Mouse (Mus musculus): ENCODE results near the gene Gga3. TPM values are rescaled to one million over a fixed set of nuclear protein-coding genes. Genes with fewer than 3 reads are reported as not detected.
A peak's percentile ranks its signal among the peaks of the same experiment; 100 is the strongest.

Gga3 gene
- total and polyA plus RNA-seq, 3 experiments, result 7.7 to 39.8 (median 18.7) TPM

DNA sequence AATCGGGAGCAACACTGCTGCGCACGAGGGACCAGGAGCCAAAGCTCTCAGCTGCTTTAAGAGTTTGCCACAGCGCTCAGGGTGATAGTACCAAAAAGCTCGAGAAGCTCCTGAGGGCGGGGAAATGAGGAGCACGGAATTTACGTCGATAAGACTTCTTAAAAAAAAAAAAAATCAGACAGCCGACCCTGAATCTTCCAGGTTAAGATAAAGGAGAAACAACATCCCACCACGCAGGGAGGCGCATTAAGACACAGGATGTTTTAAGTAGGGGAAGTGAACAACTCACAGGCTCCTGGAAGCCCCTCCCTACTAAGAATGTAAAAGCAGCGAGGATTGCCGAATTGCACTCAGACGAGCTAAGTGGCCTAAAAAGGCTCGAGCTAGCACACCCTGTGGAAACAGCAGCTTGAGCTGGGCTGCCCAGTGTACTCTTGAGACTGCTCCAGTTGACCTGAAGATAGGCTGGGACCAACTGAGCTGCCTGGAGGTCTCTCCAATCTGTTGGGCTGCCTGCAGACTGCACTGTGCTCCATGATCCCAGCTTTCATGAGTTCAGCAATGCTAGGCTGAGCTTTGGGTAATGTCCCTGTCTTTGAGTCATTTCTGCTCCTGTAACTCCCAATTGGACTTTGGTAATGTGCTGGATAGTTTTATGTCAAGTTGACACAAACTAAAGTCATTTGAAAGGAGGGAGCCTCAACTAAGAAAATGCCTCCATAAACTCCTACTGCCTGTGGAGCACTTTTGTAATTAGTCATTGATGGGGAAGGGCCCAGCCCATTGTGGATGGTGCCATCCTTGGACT, 9.5 kb upstream of the Gga3 start:
- Histone ChIP-seq H3K9me3 (replicated peaks; ENCODE audit: low read length) (no peaks in the 10 kb centered on the region), H3K4me1 (ENCODE audit: control insufficient read depth in 1 of 2, insufficient read depth in 2 of 2) (peaks cover 29 to 83% of the 10 kb centered on the region in 2 experiments), H3K9ac (ENCODE audit: insufficient read depth, low read depth) (peak overlapping the region; percentile 95; the same call in 1 of the 2 replicates), H3K4me2 (ENCODE audit: insufficient read depth, low read depth, poor library complexity, severe bottlenecking) (peak overlapping the region; percentile 69), H3K4me3 (replicated peaks in 1 of 3; ENCODE audit: low read depth in 2 of 3, low read length in 2 of 3, poor library complexity in 1 of 3) (peak overlapping the region; percentile 60 to 75 (median 74)), H3K79me2 (replicated peaks; ENCODE audit: control insufficient read depth, extremely low read depth, insufficient read depth, poor library complexity, severe bottlenecking) (peaks cover 31% of the 10 kb centered on the region), H3K27ac (ENCODE audit: insufficient read depth, low read depth) (peak overlapping the region; percentile 97), H3K27me3 (replicated peaks) (no peaks in the 10 kb centered on the region), H3K36me3 (replicated peaks in 1 of 2; ENCODE audit: control insufficient read depth in 1 of 2, insufficient read depth in 1 of 2, low read length in 1 of 2) (peaks cover 69 to 81% of the 10 kb centered on the region in 2 experiments)
- dilution Hi-C loops (cut with MboI; ENCODE audit: extremely low pct_ligation_motif_present, extremely low pct_unique_long_range_greater_than_20kb, low sequenced_read_pairs), result no loop called here
- in situ Hi-C loops (cut with MboI; ENCODE audit: low pct_ligation_motif_present, low pct_unique_long_range_greater_than_20kb, low sequenced_read_pairs), result loop anchor here (25.0 kb wide), 1 partner anchor 399 kb away; the partner anchor contains the start of gene Galk1
- peak; percentile 80 for DNase-seq (ENCODE audit: extremely low read depth)
- TF ChIP-seq SMC3 (IDR thresholded peaks at IDR 0.05; ENCODE audit: low read depth, low read length) (no peak), ZMIZ1 (IDR thresholded peaks at IDR 0.05; ENCODE audit: low read depth, low read length) (no peak; the same call in 1 of the 2 replicates), USF1 (IDR thresholded peaks at IDR 0.05; ENCODE audit: low read depth, low read length) (no peak), RCOR1 (conservative IDR thresholded peaks at IDR 0.05; ENCODE audit: low read depth, low read length) (no peak), TBP (conservative IDR thresholded peaks at IDR 0.05; ENCODE audit: low read depth, low read length) (peak; percentile 37; the same call in 1 of the 2 replicates), CTCF (conservative IDR thresholded peaks at IDR 0.05 in 1 of 2, IDR thresholded peaks at IDR 0.05 in 1 of 2; ENCODE audit: low read depth in 2 of 2, low read length in 2 of 2) (no peak), CHD2 (IDR thresholded peaks at IDR 0.05; ENCODE audit: low read length) (no peak; the same call in 1 of the 2 replicates), ZKSCAN1 (IDR thresholded peaks at IDR 0.05; ENCODE audit: borderline replicate concordance, low read depth, low read length) (no peak), IRF4 (IDR thresholded peaks at IDR 0.05; ENCODE audit: low read depth, low read length) (0 out of 2 replicates have a peak, but pooled peaks have one; percentile 16), ELF1 (IDR thresholded peaks at IDR 0.05; ENCODE audit: low read depth, low read length) (0 out of 2 replicates have a peak, but pooled peaks have one; percentile 11), E2F4 (IDR thresholded peaks at IDR 0.05; ENCODE audit: insufficient replicate concordance, low read depth, low read length) (no peak), JUN (IDR thresholded peaks at IDR 0.05; ENCODE audit: insufficient read depth, low read depth, low read length) (no peak), MYC (IDR thresholded peaks at IDR 0.05; ENCODE audit: low read depth, low read length) (0 out of 2 replicates have a peak, but pooled peaks have one; percentile 2), MXI1 (IDR thresholded peaks at IDR 0.05; ENCODE audit: low read depth, low read length) (no peak), POLR2A (IDR thresholded peaks at IDR 0.05; ENCODE audit: low read depth, low read length) (no peak; the same call in 1 of the 2 replicates), GABPA (IDR thresholded peaks at IDR 0.05; ENCODE audit: insufficient replicate concordance, low read depth, low read length) (no peak), TCF12 (IDR thresholded peaks at IDR 0.05; ENCODE audit: low read depth, low read length) (no peak), KAT2A (IDR thresholded peaks at IDR 0.05; ENCODE audit: insufficient replicate concordance, low read length) (no peak), MAZ (IDR thresholded peaks at IDR 0.05; ENCODE audit: low read depth, low read length) (no peak), MAX (IDR thresholded peaks at IDR 0.05; ENCODE audit: low read length) (no peak), ZNF384 (IDR thresholded peaks at IDR 0.05; ENCODE audit: low read depth, low read length) (peak; percentile 85), JUND (conservative IDR thresholded peaks at IDR 0.05; ENCODE audit: low read depth, low read length) (0 out of 2 replicates have a peak, but pooled peaks have one; percentile 27), RAD21 (IDR thresholded peaks at IDR 0.05; ENCODE audit: low read depth, low read length) (no peak), NRF1 (IDR thresholded peaks at IDR 0.05; ENCODE audit: low read depth, low read length) (no peak), HCFC1 (IDR thresholded peaks at IDR 0.05; ENCODE audit: low read depth, low read length) (no peak), POLR2AphosphoS2 (IDR thresholded peaks at IDR 0.05; ENCODE audit: low read depth, low read length) (peak; percentile 96), ETS1 (conservative IDR thresholded peaks at IDR 0.05; ENCODE audit: low read depth, low read length) (no peak), EP300 (IDR thresholded peaks at IDR 0.05; ENCODE audit: low read length) (0 out of 2 replicates have a peak, but pooled peaks have one; percentile 31), NELFE (IDR thresholded peaks at IDR 0.05; ENCODE audit: low read depth, low read length) (no peak; the same call in 1 of the 2 replicates), BHLHE40 (IDR thresholded peaks at IDR 0.05; ENCODE audit: low read depth, low read length) (no peak), CHD1 (IDR thresholded peaks at IDR 0.05; ENCODE audit: low read depth, low read length) (peak; percentile 67), MEF2A (IDR thresholded peaks at IDR 0.05; ENCODE audit: borderline replicate concordance, low read depth, low read length) (peak; percentile 17; the same call in 1 of the 2 replicates), MAFK (IDR thresholded peaks at IDR 0.05; ENCODE audit: insufficient replicate concordance, low read length) (no peak), PAX5 (IDR thresholded peaks at IDR 0.05; ENCODE audit: low read length) (no peak), ZC3H11A (IDR thresholded peaks at IDR 0.05; ENCODE audit: low read depth, low read length) (no peak), UBTF (IDR thresholded peaks at IDR 0.05; ENCODE audit: low read depth, low read length) (0 out of 2 replicates have a peak, but pooled peaks have one; percentile 55), SIN3A (IDR thresholded peaks at IDR 0.05; ENCODE audit: low read length) (0 out of 2 replicates have a peak, but pooled peaks have one; percentile 14)
